ENCODE assay signal across 11 mouse cellular contexts in genomic region chr19:14594537-14594936, GRCm38 (mm10). TPM values are rescaled to one million over a fixed set of nuclear protein-coding genes. Genes with fewer than 3 reads are reported as not detected.
DNase-seq lines count a peak whose midpoint lies in the region; ATAC-seq and TF ChIP-seq lines count a peak whose summit lies in the region.
"Had no signal": no experiment of that assay in that cellular context is flagged by ENCODE, and none has a peak within 500 bp of the region (broad histone marks: within the 10 kb centered on the region; RNA-seq: fewer than 3 reads in every experiment).

No protein-coding gene starts in this region.

- no peak for ATAC-seq in neural tube, embryonic 11.5 days (ENCODE audit: insufficient read depth, low FRiP score, low TSS enrichment)
- no peak for ATAC-seq in limb, embryonic 13.5 days (ENCODE audit: low FRiP score, low read depth)

- TF ChIP-seq CTCF in gastrocnemius, adult 2 months (IDR thresholded peaks at IDR 0.05): no peak

- peak overlapping the region; percentile 30 for H3K4me2 ChIP-seq in neural tube, embryonic 11.5 days (ENCODE audit: low read depth)
- peak overlapping the region; percentile 71 for H3K4me2 ChIP-seq in limb, embryonic 13.5 days (replicated peaks)

- H3K36me3 ChIP-seq in neural tube, embryonic 11.5 days (ENCODE audit: control insufficient read depth, insufficient read depth, low read length): no peaks in the 10 kb centered on the region
- peaks cover 8% of the 10 kb centered on the region for H3K36me3 ChIP-seq in limb, embryonic 13.5 days

- H3K4me1 ChIP-seq in neural tube, embryonic 11.5 days (ENCODE audit: control insufficient read depth, insufficient read depth, low read length): peaks cover 14% of the 10 kb centered on the region
- peaks cover 37% of the 10 kb centered on the region for H3K4me1 ChIP-seq in limb, embryonic 13.5 days

- peak overlapping the region; percentile 84 for H3K4me3 ChIP-seq in gastrocnemius, adult 2 months
- peak overlapping the region; percentile 75 for H3K4me3 ChIP-seq in neural tube, embryonic 11.5 days (ENCODE audit: low read depth, low read length)
- H3K4me3 ChIP-seq in limb, embryonic 13.5 days: peak overlapping the region; percentile 79

- DNase-seq in gastrocnemius, adult 2 months: no peak
- no peak for DNase-seq in gastrocnemius, adult 8-10 months (ENCODE audit: low spot score in 2 of 2)
- DNase-seq in neural tube, embryonic 11.5 days (ENCODE audit: low spot score): no peak
- no peak for DNase-seq in neural tube, embryonic 10.5 days (ENCODE audit: extremely low spot score, low spot score)
- DNase-seq in frontal cortex, postnatal 10 days (ENCODE audit: low spot score in 2 of 2): no peak
- DNase-seq in right cerebral cortex, postnatal 10 days (ENCODE audit: low spot score in 2 of 2): no peak
- no peak for DNase-seq in heart, postnatal 14 days
- DNase-seq: kidney, adult 11 months; lung, postnatal 14 days; thymus, postnatal 25 days had no signal

- no peaks in the 10 kb centered on the region for H3K27me3 ChIP-seq in neural tube, embryonic 11.5 days (ENCODE audit: control insufficient read depth, insufficient read depth, low read length)
- H3K27me3 ChIP-seq in limb, embryonic 13.5 days: no peaks in the 10 kb centered on the region

- intact Hi-C loops in gastrocnemius, adult 2 months (cut with DNase I): no loop called here
- intact Hi-C loops in heart, postnatal 14 days (cut with DNase I): no loop called here

- WGBS in neural tube, embryonic 11.5 days: 74% methylated on average over 3 of the region's 3 CpGs
- 36% methylated on average over 3 of the region's 3 CpGs for WGBS in limb, embryonic 13.5 days

- H3K9ac ChIP-seq in neural tube, embryonic 11.5 days (ENCODE audit: low read length): no peak overlapping the region
- 0 out of 2 replicates have a peak overlapping the region, but pooled peaks have one; percentile 43 for H3K9ac ChIP-seq in limb, embryonic 13.5 days

- H3K9me3 ChIP-seq in neural tube, embryonic 11.5 days (ENCODE audit: control insufficient read depth, low read length): no peaks in the 10 kb centered on the region
- no peaks in the 10 kb centered on the region for H3K9me3 ChIP-seq in limb, embryonic 13.5 days

- no peak overlapping the region for H3K27ac ChIP-seq in gastrocnemius, adult 2 months
- no peak overlapping the region for H3K27ac ChIP-seq in neural tube, embryonic 11.5 days (ENCODE audit: low read depth, low read length)
- H3K27ac ChIP-seq in limb, embryonic 13.5 days: no peak overlapping the region

RNA-seq across cellular contexts. Expression of gene Tle4, which starts 3.3 kb away (rescaled TPM):
- total RNA-seq in gastrocnemius, adult 2 months (2021): 10 to 100 TPM; 17.8 to 20.8 TPM
- 10 to 100 TPM; 15.0 to 17.9 (median 16.5) TPM for total RNA-seq in gastrocnemius, adult 8-10 months (2022)
- 30.5 and 34.3 TPM in 2 replicates for polyA plus RNA-seq in neural tube, embryonic 11.5 days (2014; fragmentation: Nextera tagmentation; extraction: Ambion mirVana)
- polyA plus RNA-seq in limb, embryonic 13.5 days (2015; fragmentation: Nextera tagmentation; extraction: Ambion mirVana): 19.3 and 19.8 TPM in 2 replicates
- total RNA-seq in heart, postnatal 14 days (2021): 10 to 100 TPM in 1 of 2 experiments, 1 to 10 TPM in 1; 9.8 to 11.8 TPM
